Mouse (Mus musculus) mouse embryonic stem cell (cell line): Measurements from ENCODE around the gene Iqch.

Source experiments
- in situ Hi-C, 2 experiments: fragments of 300-500 bp; cut with MboI; formaldehyde crosslinking; loops; 1 replicate in 1 of 2; 3 replicates in 1 of 2; pipeline ENCODE4 v1.14.3; 2019 to 2020; ENCODE audit warnings: low sequenced_read_pairs in 2 of 2, low pct_unique_long_range_greater_than_20kb in 1 of 2, mixed read lengths in 1 of 2; ENCODE audit not compliant: unreplicated experiment in 1 of 2

Gene Iqch

GRCm38 (mm10) chr9:63430652-63431051 lies 171.6 kb downstream of the Iqch start:
- in situ Hi-C loops: no loop called here

- in situ Hi-C loops: no loop called here
These were observed 181.1 kb downstream of the Iqch start for GRCm38 (mm10) chr9:63421096-63421736.

GRCm38 (mm10) chr9:63420396-63420795 lies 181.9 kb downstream of the Iqch start:
- in situ Hi-C loops: no loop called here

GRCm38 (mm10) chr9:63400176-63400575 lies 202.1 kb downstream of the Iqch start:
- in situ Hi-C loops: no loop called here

GRCm38 (mm10) chr9:63399463-63399815 lies 202.9 kb downstream of the Iqch start:
- in situ Hi-C loops: no loop called here

- in situ Hi-C loops: no loop called here
These were observed 203.5 kb downstream of the Iqch start, which contains the start of gene 2300009A05Rik for GRCm38 (mm10) chr9:63398611-63399462. Gene 2300009A05Rik (minus strand): TSS chr9:63399246.

- in situ Hi-C loops: no loop called here
These were observed 206.7 kb downstream of the Iqch start for GRCm38 (mm10) chr9:63395612-63396011.

- in situ Hi-C loops: no loop called here
These were observed 211.0 kb downstream of the Iqch start for GRCm38 (mm10) chr9:63391307-63391706.

GRCm38 (mm10) chr9:63382761-63383160 lies 219.5 kb downstream of the Iqch start:
- in situ Hi-C loops: no loop called here

GRCm38 (mm10) chr9:63380326-63380725 lies 222.0 kb downstream of the Iqch start:
- in situ Hi-C loops: no loop called here

- in situ Hi-C loops: no loop called here
These were observed 224.1 kb downstream of the Iqch start for GRCm38 (mm10) chr9:63378174-63378573.

- in situ Hi-C loops: no loop called here
These were observed 224.8 kb downstream of the Iqch start, which contains the start of gene Map2k5 for GRCm38 (mm10) chr9:63377270-63378142. Gene Map2k5 (minus strand): TSS chr9:63377902.

GRCm38 (mm10) chr9:63373315-63373714 lies 229.0 kb downstream of the Iqch start:
- in situ Hi-C loops: no loop called here

GRCm38 (mm10) chr9:63372541-63372940 lies 229.8 kb downstream of the Iqch start:
- in situ Hi-C loops: no loop called here
